22 mouse cellular contexts compared by ENCODE assay signal in genomic region chr11:100271878-100272277, GRCm38 (mm10). TPM values are rescaled to one million over a fixed set of nuclear protein-coding genes. Genes with fewer than 3 reads are reported as not detected.
"Had no signal": no experiment of that assay in that cellular context is flagged by ENCODE, and none has a peak within 500 bp of the region (broad histone marks: within the 10 kb centered on the region; RNA-seq: fewer than 3 reads in every experiment).

No protein-coding gene starts in this region.

- H3K9ac ChIP-seq: lung, embryonic 14.5 days; midbrain, embryonic 12.5 days; neural tube, embryonic 13.5 days; neural tube, embryonic 15.5 days had no signal

- DNase-seq: lung, adult 18-20 months; lung, embryonic 14.5 days; lung, postnatal 10 days; lung, postnatal 4 days; midbrain, embryonic 14.5 days; right cerebral cortex, postnatal 14 days; thymus, adult 18-20 months; thymus, postnatal 14 days; thymus, postnatal 36 days had no signal

- H3K27me3 ChIP-seq: midbrain, embryonic 12.5 days; neural tube, embryonic 13.5 days; neural tube, embryonic 15.5 days had no signal

- H3K4me3 ChIP-seq: midbrain, embryonic 10.5 days; midbrain, embryonic 12.5 days; myocyte; neural tube, embryonic 13.5 days; neural tube, embryonic 15.5 days had no signal

- H3K9me3 ChIP-seq: midbrain, embryonic 10.5 days; midbrain, embryonic 12.5 days; neural tube, embryonic 13.5 days; neural tube, embryonic 15.5 days had no signal

- ATAC-seq: midbrain, embryonic 16.5 days had no signal

- H3K4me2 ChIP-seq: lung, embryonic 14.5 days; midbrain, embryonic 12.5 days; neural tube, embryonic 13.5 days; neural tube, embryonic 15.5 days had no signal

- H3K36me3 ChIP-seq: midbrain, embryonic 10.5 days; midbrain, embryonic 12.5 days; neural tube, embryonic 13.5 days; neural tube, embryonic 15.5 days had no signal

- H3K4me1 ChIP-seq: midbrain, embryonic 12.5 days; neural tube, embryonic 15.5 days had no signal

- H3K27ac ChIP-seq: midbrain, embryonic 10.5 days; midbrain, embryonic 12.5 days; neural tube, embryonic 13.5 days; neural tube, embryonic 15.5 days had no signal

RNA-seq across cellular contexts. Expression of gene Krt42, which starts 2.2 kb away (rescaled TPM):
- total RNA-seq: megakaryocyte, adult 5-6 weeks; megakaryocyte-erythroid progenitor cell, adult 5-6 weeks had no signal
- polyA plus RNA-seq: liver, embryonic 16.5 days; lung, embryonic 14.5 days; lung, embryonic 16.5 days; midbrain, embryonic 10.5 days; midbrain, embryonic 12.5 days; midbrain, embryonic 14.5 days; midbrain, embryonic 16.5 days; myocyte; neural tube, embryonic 11.5 days; neural tube, embryonic 13.5 days; neural tube, embryonic 15.5 days; stomach, embryonic 14.5 days; stomach, embryonic 16.5 days had no signal

RNA-seq across cellular contexts. Expression of gene Krt17, which starts 11.0 kb away (rescaled TPM):
- total RNA-seq: megakaryocyte, adult 5-6 weeks; megakaryocyte-erythroid progenitor cell, adult 5-6 weeks had no signal
- polyA plus RNA-seq: midbrain, embryonic 14.5 days; myocyte had no signal

RNA-seq across cellular contexts. Expression of gene Krt16, which starts 23.2 kb away (rescaled TPM):
- total RNA-seq: megakaryocyte, adult 5-6 weeks; megakaryocyte-erythroid progenitor cell, adult 5-6 weeks had no signal
- polyA plus RNA-seq: liver, embryonic 16.5 days; lung, embryonic 14.5 days; lung, embryonic 16.5 days; midbrain, embryonic 10.5 days; midbrain, embryonic 12.5 days; midbrain, embryonic 14.5 days; midbrain, embryonic 16.5 days; neural tube, embryonic 11.5 days; neural tube, embryonic 13.5 days; neural tube, embryonic 15.5 days had no signal
